Mouse (Mus musculus): ENCODE measurements around the gene Zfp668. TPM values are rescaled to one million over a fixed set of nuclear protein-coding genes. Genes with fewer than 3 reads are reported as not detected.
A peak's percentile ranks its signal among the peaks of the same experiment; 100 is the strongest.

Gene Zfp668
- polyA plus RNA-seq, 1 experiment from 2014 or later = 5.0 TPM

- H3K4me2 ChIP-seq (ENCODE audit: low read depth, low read length) = no peak overlapping the region
- peaks cover 22% of the 10 kb centered on the region for H3K36me3 ChIP-seq (ENCODE audit: control insufficient read depth, insufficient read depth)
- no peak overlapping the region for H3K4me3 ChIP-seq (ENCODE audit: low read depth, low read length)
- peaks cover 16% of the 10 kb centered on the region for H3K4me1 ChIP-seq (ENCODE audit: control insufficient read depth, low read depth, low read length)
- no peak overlapping the region for H3K27ac ChIP-seq (ENCODE audit: low read length)
- no peak overlapping the region for H3K9ac ChIP-seq (ENCODE audit: low read depth, low read length)
- H3K27me3 ChIP-seq (ENCODE audit: control insufficient read depth, insufficient read depth, low read depth, low read length) = no peaks in the 10 kb centered on the region
- no peaks in the 10 kb centered on the region for H3K9me3 ChIP-seq (replicated peaks; ENCODE audit: control insufficient read depth, low read length)
- ATAC-seq (ENCODE audit: low read depth) = 0 out of 2 replicates have a peak, but pooled peaks have one; percentile 11
- 85% methylated on average over 3 of the region's 3 CpGs for WGBS (ENCODE audit: insufficient replicate concordance)
Measured at GRCm38 (mm10) chr7:127869149-127869810, 7.3 kb downstream of the Zfp668 start.

DNA sequence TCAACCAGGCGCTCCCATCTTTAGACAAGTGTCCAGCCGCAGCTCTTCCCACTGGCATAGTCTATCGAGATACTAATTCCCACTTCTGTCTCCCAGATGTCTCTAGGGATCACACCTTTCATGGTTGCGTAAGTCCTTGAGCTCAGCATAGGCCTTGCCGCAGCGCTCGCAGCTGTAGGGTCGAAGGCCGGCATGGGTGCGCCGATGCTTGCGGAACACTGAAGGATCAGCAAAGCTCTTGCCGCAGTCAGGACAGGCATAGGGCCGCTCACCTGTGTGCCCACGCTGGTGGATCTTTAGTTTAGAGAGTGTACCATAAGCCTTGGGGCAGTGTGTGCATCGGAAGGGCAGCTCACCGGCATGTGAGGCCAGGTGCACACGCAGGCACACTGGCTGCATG lies 9.0 kb downstream of the Zfp668 start:
- 91% methylated on average over 18 of the region's 18 CpGs for WGBS (ENCODE audit: insufficient replicate concordance)
- H3K36me3 ChIP-seq (ENCODE audit: control insufficient read depth, insufficient read depth) = peaks cover 22% of the 10 kb centered on the region

GRCm38 (mm10) chr7:127866434-127866833 lies 10.2 kb downstream of the Zfp668 start:
- Histone ChIP-seq H3K9ac (ENCODE audit: low read depth, low read length) (no peak overlapping the region), H3K36me3 (ENCODE audit: control insufficient read depth, insufficient read depth) (peaks cover 22% of the 10 kb centered on the region), H3K9me3 (replicated peaks; ENCODE audit: control insufficient read depth, low read length) (no peaks in the 10 kb centered on the region), H3K27ac (ENCODE audit: low read length) (no peak overlapping the region), H3K27me3 (ENCODE audit: control insufficient read depth, insufficient read depth, low read depth, low read length) (no peaks in the 10 kb centered on the region), H3K4me2 (ENCODE audit: low read depth, low read length) (no peak overlapping the region), H3K4me3 (ENCODE audit: low read depth, low read length) (no peak overlapping the region), H3K4me1 (ENCODE audit: control insufficient read depth, low read depth, low read length) (peaks cover 6% of the 10 kb centered on the region)
- no peak for ATAC-seq (ENCODE audit: low read depth)
- WGBS (ENCODE audit: insufficient replicate concordance) = 84% methylated on average over 12 of the region's 12 CpGs

More for the DNA sequence above, 9.0 kb downstream of the Zfp668 start:
- no peak for ATAC-seq (ENCODE audit: low read depth)
- H3K9ac ChIP-seq (ENCODE audit: low read depth, low read length) = no peak overlapping the region
- no peak overlapping the region for H3K4me2 ChIP-seq (ENCODE audit: low read depth, low read length)
- H3K4me1 ChIP-seq (ENCODE audit: control insufficient read depth, low read depth, low read length) = peaks cover 9% of the 10 kb centered on the region
- no peak overlapping the region for H3K27ac ChIP-seq (ENCODE audit: low read length)
- H3K27me3 ChIP-seq (ENCODE audit: control insufficient read depth, insufficient read depth, low read depth, low read length) = no peaks in the 10 kb centered on the region
- H3K4me3 ChIP-seq (ENCODE audit: low read depth, low read length) = no peak overlapping the region
- H3K9me3 ChIP-seq (replicated peaks; ENCODE audit: control insufficient read depth, low read length) = no peaks in the 10 kb centered on the region

- Histone ChIP-seq H3K4me3 (ENCODE audit: low read depth, low read length) (no peak overlapping the region), H3K27ac (ENCODE audit: low read length) (no peak overlapping the region), H3K9ac (ENCODE audit: low read depth, low read length) (no peak overlapping the region), H3K36me3 (ENCODE audit: control insufficient read depth, insufficient read depth) (no peaks in the 10 kb centered on the region), H3K9me3 (replicated peaks; ENCODE audit: control insufficient read depth, low read length) (no peaks in the 10 kb centered on the region), H3K4me2 (ENCODE audit: low read depth, low read length) (no peak overlapping the region), H3K27me3 (ENCODE audit: control insufficient read depth, insufficient read depth, low read depth, low read length) (no peaks in the 10 kb centered on the region), H3K4me1 (ENCODE audit: control insufficient read depth, low read depth, low read length) (no peaks in the 10 kb centered on the region; the same call in 1 of the 2 replicates)
- 25% methylated on average over 6 of the region's 6 CpGs for WGBS (ENCODE audit: insufficient replicate concordance)
- ATAC-seq (ENCODE audit: low read depth) = no peak; the same call in 1 of the 2 replicates
Measured at GRCm38 (mm10) chr7:127858258-127858657, 18.4 kb downstream of the Zfp668 start.

GRCm38 (mm10) chr7:127850906-127851305 lies 25.7 kb downstream of the Zfp668 start:
- no peak for ATAC-seq (ENCODE audit: low read depth)
- Histone ChIP-seq H3K9ac (ENCODE audit: low read depth, low read length) (no peak overlapping the region), H3K4me1 (ENCODE audit: control insufficient read depth, low read depth, low read length) (peaks cover 4% of the 10 kb centered on the region), H3K36me3 (ENCODE audit: control insufficient read depth, insufficient read depth) (no peaks in the 10 kb centered on the region; the same call in 1 of the 2 replicates), H3K4me3 (ENCODE audit: low read depth, low read length) (no peak overlapping the region), H3K4me2 (ENCODE audit: low read depth, low read length) (no peak overlapping the region), H3K27ac (ENCODE audit: low read length) (no peak overlapping the region), H3K27me3 (ENCODE audit: control insufficient read depth, insufficient read depth, low read depth, low read length) (no peaks in the 10 kb centered on the region), H3K9me3 (replicated peaks; ENCODE audit: control insufficient read depth, low read length) (no peaks in the 10 kb centered on the region)
- WGBS (ENCODE audit: insufficient replicate concordance) = 60% methylated on average over 5 of the region's 5 CpGs

GRCm38 (mm10) chr7:127849973-127850875 lies 26.4 kb downstream of the Zfp668 start:
- H3K27me3 ChIP-seq (ENCODE audit: control insufficient read depth, insufficient read depth, low read depth, low read length) = no peaks in the 10 kb centered on the region
- no peaks in the 10 kb centered on the region for H3K9me3 ChIP-seq (replicated peaks; ENCODE audit: control insufficient read depth, low read length)
- H3K9ac ChIP-seq (ENCODE audit: low read depth, low read length) = no peak overlapping the region
- peaks cover 4% of the 10 kb centered on the region for H3K4me1 ChIP-seq (ENCODE audit: control insufficient read depth, low read depth, low read length)
- ATAC-seq (ENCODE audit: low read depth) = peak; percentile 48
- no peaks in the 10 kb centered on the region; the same call in 1 of the 2 replicates for H3K36me3 ChIP-seq (ENCODE audit: control insufficient read depth, insufficient read depth)
- no peak overlapping the region for H3K4me2 ChIP-seq (ENCODE audit: low read depth, low read length)
- WGBS (ENCODE audit: insufficient replicate concordance) = 31% methylated on average over 6 of the region's 6 CpGs
- no peak overlapping the region; the same call in 1 of the 2 replicates for H3K27ac ChIP-seq (ENCODE audit: low read length)
- no peak overlapping the region for H3K4me3 ChIP-seq (ENCODE audit: low read depth, low read length)

GRCm38 (mm10) chr7:127842001-127842718 lies 34.5 kb downstream of the Zfp668 start:
- peak overlapping the region; percentile 82 for H3K27ac ChIP-seq (ENCODE audit: low read length)
- no peaks in the 10 kb centered on the region for H3K27me3 ChIP-seq (ENCODE audit: control insufficient read depth, insufficient read depth, low read depth, low read length)
- H3K9ac ChIP-seq (ENCODE audit: low read depth, low read length) = peak overlapping the region; percentile 76
- no peaks in the 10 kb centered on the region for H3K9me3 ChIP-seq (replicated peaks; ENCODE audit: control insufficient read depth, low read length)
- peaks cover 7% of the 10 kb centered on the region for H3K36me3 ChIP-seq (ENCODE audit: control insufficient read depth, insufficient read depth)
- H3K4me2 ChIP-seq (ENCODE audit: low read depth, low read length) = peak overlapping the region; percentile 98
- peak overlapping the region; percentile 73 for H3K4me3 ChIP-seq (ENCODE audit: low read depth, low read length)
- under 1% methylated on average over 40 of the region's 40 CpGs for WGBS (ENCODE audit: insufficient replicate concordance)
- peak; percentile 72 for ATAC-seq (ENCODE audit: low read depth)
- H3K4me1 ChIP-seq (ENCODE audit: control insufficient read depth, low read depth, low read length) = peaks cover 14% of the 10 kb centered on the region

- Histone ChIP-seq H3K9me3 (replicated peaks; ENCODE audit: control insufficient read depth, low read length) (no peaks in the 10 kb centered on the region), H3K4me3 (ENCODE audit: low read depth, low read length) (peak overlapping the region; percentile 73), H3K27ac (ENCODE audit: low read length) (peak overlapping the region; percentile 82), H3K4me1 (ENCODE audit: control insufficient read depth, low read depth, low read length) (peaks cover 14% of the 10 kb centered on the region), H3K4me2 (ENCODE audit: low read depth, low read length) (peak overlapping the region; percentile 98), H3K36me3 (ENCODE audit: control insufficient read depth, insufficient read depth) (peaks cover 7% of the 10 kb centered on the region), H3K27me3 (ENCODE audit: control insufficient read depth, insufficient read depth, low read depth, low read length) (no peaks in the 10 kb centered on the region), H3K9ac (ENCODE audit: low read depth, low read length) (peak overlapping the region; percentile 76)
- ATAC-seq (ENCODE audit: low read depth) = peak; percentile 87
- under 1% methylated on average over 46 of the region's 46 CpGs for WGBS (ENCODE audit: insufficient replicate concordance)
Measured at GRCm38 (mm10) chr7:127841340-127842000, 35.2 kb downstream of the Zfp668 start.

Data from liver, embryonic 16.5 days (tissue).